Mouse (Mus musculus) CH12.LX (cell line): ENCODE data around the gene Gm49354. TPM values are rescaled to one million over a fixed set of nuclear protein-coding genes. Genes with fewer than 3 reads are reported as not detected.

Source experiments
- DNase-seq: peaks from one replicate; pipeline ENCODE4 v3.0.0-alpha.2; 2013; ENCODE audit errors: extremely low read depth
- H3K27ac ChIP-seq: 2 replicates; pipeline ENCODE4 v1.5.1; 2012; ENCODE audit warnings: low read depth, mild to moderate bottlenecking, control low read depth, moderate library complexity; ENCODE audit not compliant: insufficient read depth
- H3K27me3 ChIP-seq: replicated peaks from 2 replicates; pipeline ENCODE3; 2012; ENCODE audit warnings: inconsistent platforms
- H3K36me3 ChIP-seq, 2 experiments: replicated peaks in 1 of 2; 2 replicates each; pipeline versions ENCODE3 to v1.6.1; 2012; ENCODE audit warnings: inconsistent platforms in 1 of 2, low read length in 1 of 2, mild to moderate bottlenecking in 1 of 2, mixed read lengths in 1 of 2, moderate library complexity in 1 of 2; ENCODE audit not compliant: control insufficient read depth in 1 of 2, insufficient read depth in 1 of 2
- H3K4me1 ChIP-seq, 2 experiments: 2 replicates each; pipeline ENCODE4 v1.6.1; 2012; ENCODE audit warnings: inconsistent platforms in 1 of 2, moderate library complexity in 1 of 2; ENCODE audit not compliant: insufficient read depth in 2 of 2, control insufficient read depth in 1 of 2
- H3K4me2 ChIP-seq: 2 replicates; pipeline ENCODE4 v1.6.1; 2012; ENCODE audit warnings: low read depth, mild to moderate bottlenecking, control low read depth; ENCODE audit not compliant: poor library complexity, insufficient read depth, severe bottlenecking
- H3K4me3 ChIP-seq, 3 experiments: fragments of 150-350 bp in 1 of 3; sonication (generic) in 1 of 3; replicated peaks in 1 of 3; 2 replicates each; pipeline versions ENCODE3 to v1.5.1; 2011 to 2012; ENCODE audit warnings: low read depth in 2 of 3, low read length in 2 of 3, mild to moderate bottlenecking in 2 of 3, moderate library complexity in 2 of 3, control low read depth in 1 of 3, improper control_type of control experiment in 1 of 3, inconsistent platforms in 1 of 3, mixed read lengths in 1 of 3; ENCODE audit not compliant: poor library complexity in 1 of 3
- H3K79me2 ChIP-seq: replicated peaks from 2 replicates; pipeline ENCODE4 v1.6.1; 2012; ENCODE audit warnings: mild to moderate bottlenecking, moderate library complexity; ENCODE audit not compliant: control insufficient read depth, poor library complexity, insufficient read depth, severe bottlenecking; ENCODE audit errors: extremely low read depth
- H3K9ac ChIP-seq: 2 replicates; pipeline ENCODE4 v1.6.1; 2012; ENCODE audit warnings: low read depth, mild to moderate bottlenecking, control low read depth, moderate library complexity; ENCODE audit not compliant: insufficient read depth
- H3K9me3 ChIP-seq: replicated peaks from 2 replicates; pipeline ENCODE3; 2012; ENCODE audit warnings: low read length, inconsistent platforms, mixed read lengths
- CHD1 ChIP-seq: IDR thresholded peaks from 2 replicates; pipeline ENCODE4 v1.6.1; 2012; ENCODE audit warnings: low read depth, low read length, improper control_type of control experiment, inconsistent platforms
- CTCF ChIP-seq, 2 experiments: IDR thresholded peaks in 1 of 2; conservative IDR thresholded peaks in 1 of 2; 2 replicates each; pipeline ENCODE4 v1.5.1; 2011 to 2012; ENCODE audit warnings: low read depth in 2 of 2, low read length in 2 of 2, improper control_type of control experiment in 1 of 2, inconsistent platforms in 1 of 2, mild to moderate bottlenecking in 1 of 2, moderate library complexity in 1 of 2
- ETS1 ChIP-seq: conservative IDR thresholded peaks from 2 replicates; pipeline ENCODE4 v1.6.1; 2012; ENCODE audit warnings: low read depth, mild to moderate bottlenecking, inconsistent platforms, low read length, improper control_type of control experiment, moderate library complexity
- GABPA ChIP-seq: IDR thresholded peaks from 2 replicates; pipeline ENCODE4 v1.6.1; 2012; ENCODE audit warnings: low read depth, low read length, improper control_type of control experiment, inconsistent platforms; ENCODE audit not compliant: insufficient replicate concordance
- HCFC1 ChIP-seq: IDR thresholded peaks from 2 replicates; pipeline ENCODE4 v1.6.1; 2012; ENCODE audit warnings: low read depth, mild to moderate bottlenecking, inconsistent platforms, low read length, improper control_type of control experiment
- IRF4 ChIP-seq: IDR thresholded peaks from 2 replicates; pipeline ENCODE4 v1.6.1; 2014; ENCODE audit warnings: low read depth, mild to moderate bottlenecking, inconsistent platforms, low read length, improper control_type of control experiment
- JUN ChIP-seq: IDR thresholded peaks from 2 replicates; pipeline ENCODE4 v1.6.1; 2011; ENCODE audit warnings: low read depth, mild to moderate bottlenecking, low read length, improper control_type of control experiment, moderate library complexity; ENCODE audit not compliant: insufficient read depth
- JUND ChIP-seq: conservative IDR thresholded peaks from 2 replicates; pipeline ENCODE4 v1.6.1; 2011; ENCODE audit warnings: low read depth, low read length, improper control_type of control experiment
- KAT2A ChIP-seq: IDR thresholded peaks from 2 replicates; pipeline ENCODE4 v1.6.1; 2012; ENCODE audit warnings: low read length, improper control_type of control experiment, inconsistent platforms; ENCODE audit not compliant: insufficient replicate concordance
- MAFK ChIP-seq: IDR thresholded peaks from 2 replicates; pipeline ENCODE4 v1.6.1; 2011; ENCODE audit warnings: low read length, improper control_type of control experiment; ENCODE audit not compliant: insufficient replicate concordance
- MAX ChIP-seq: IDR thresholded peaks from 2 replicates; pipeline ENCODE4 v1.6.1; 2011; ENCODE audit warnings: low read length, improper control_type of control experiment
- MAZ ChIP-seq: IDR thresholded peaks from 2 replicates; pipeline ENCODE4 v1.6.1; 2012; ENCODE audit warnings: low read depth, mild to moderate bottlenecking, inconsistent platforms, low read length, improper control_type of control experiment, moderate library complexity
- MXI1 ChIP-seq: IDR thresholded peaks from 2 replicates; pipeline ENCODE4 v1.6.1; 2011; ENCODE audit warnings: mild to moderate bottlenecking, low read depth, low read length, improper control_type of control experiment
- MYC ChIP-seq: IDR thresholded peaks from 2 replicates; pipeline ENCODE4 v1.6.1; 2011; ENCODE audit warnings: low read depth, mild to moderate bottlenecking, improper control_type of control experiment, low read length
- NRF1 ChIP-seq: IDR thresholded peaks from 2 replicates; pipeline ENCODE4 v1.6.1; 2014; ENCODE audit warnings: low read depth, mild to moderate bottlenecking, inconsistent platforms, low read length, improper control_type of control experiment, moderate library complexity
- PAX5 ChIP-seq: IDR thresholded peaks from 2 replicates; pipeline ENCODE4 v1.6.1; 2012; ENCODE audit warnings: low read length, inconsistent platforms, mixed read lengths
- POLR2A ChIP-seq: IDR thresholded peaks from 2 replicates; pipeline ENCODE4 v1.6.1; 2011; ENCODE audit warnings: low read depth, mild to moderate bottlenecking, improper control_type of control experiment, low read length
- POLR2AphosphoS2 ChIP-seq: IDR thresholded peaks from 2 replicates; pipeline ENCODE4 v1.6.1; 2011; ENCODE audit warnings: low read depth, low read length, improper control_type of control experiment
- RCOR1 ChIP-seq: conservative IDR thresholded peaks from 2 replicates; pipeline ENCODE4 v1.6.1; 2012; ENCODE audit warnings: low read depth, mild to moderate bottlenecking, inconsistent platforms, low read length, improper control_type of control experiment
- SIN3A ChIP-seq: IDR thresholded peaks from 2 replicates; pipeline ENCODE4 v1.6.1; 2012; ENCODE audit warnings: low read length, improper control_type of control experiment, inconsistent platforms
- TBP ChIP-seq: conservative IDR thresholded peaks from 2 replicates; pipeline ENCODE4 v1.6.1; 2011; ENCODE audit warnings: low read depth, low read length, improper control_type of control experiment
- UBTF ChIP-seq: IDR thresholded peaks from 2 replicates; pipeline ENCODE4 v1.6.1; 2012; ENCODE audit warnings: low read depth, mild to moderate bottlenecking, inconsistent platforms, low read length, improper control_type of control experiment, moderate library complexity
- ZC3H11A ChIP-seq: IDR thresholded peaks from 2 replicates; pipeline ENCODE4 v1.6.1; 2012; ENCODE audit warnings: low read depth, mild to moderate bottlenecking, inconsistent platforms, low read length, improper control_type of control experiment
- ZKSCAN1 ChIP-seq: IDR thresholded peaks from 2 replicates; pipeline ENCODE4 v1.6.1; 2012; ENCODE audit warnings: low read depth, inconsistent platforms, low read length, improper control_type of control experiment, borderline replicate concordance
- ZMIZ1 ChIP-seq: IDR thresholded peaks from 2 replicates; pipeline ENCODE4 v1.6.1; 2012; ENCODE audit warnings: low read depth, mild to moderate bottlenecking, inconsistent platforms, low read length, improper control_type of control experiment
- ZNF384 ChIP-seq: IDR thresholded peaks from 2 replicates; pipeline ENCODE4 v1.6.1; 2012; ENCODE audit warnings: low read depth, low read length, improper control_type of control experiment, inconsistent platforms
- dilution Hi-C: fragments of 300-500 bp; cut with MboI; formaldehyde crosslinking; loops from 2 replicates; pipeline ENCODE4 v1.14.3; 2020; ENCODE audit warnings: low sequenced_read_pairs; ENCODE audit not compliant: extremely low pct_unique_long_range_greater_than_20kb, extremely low pct_ligation_motif_present
- in situ Hi-C: fragments of 300-500 bp; cut with MboI; formaldehyde crosslinking; loops from 3 replicates; pipeline ENCODE4 v1.14.3; 2019; ENCODE audit warnings: low sequenced_read_pairs, low pct_ligation_motif_present, low pct_unique_long_range_greater_than_20kb, mixed read lengths
- polyA plus RNA-seq: library from polyadenylated mRNA; unstranded; fragments of >175 nt; gene quantifications from 2 replicates; pipeline ENCODE4 v1.2.1, GENCODE M21; 2012; ENCODE audit warnings: low read depth; ENCODE audit not compliant: insufficient read length
- total RNA-seq, 2 experiments: library from RNA; depleted of rRNA; stranded (reverse); fragments of 300-350 nt in 1 of 2; fragments of >200 nt in 1 of 2; gene quantifications; 2 replicates each; pipeline ENCODE4 v1.2.3; 2012 to 2014

Gm49354 gene
- not detected in 2 replicates for total RNA-seq (2012; rRNA removed)
- not detected in 2 replicates for total RNA-seq (2014; rRNA removed)
- 4.5 TPM in 1 of 2 replicates, not detected in the other for polyA plus RNA-seq

GRCm38 (mm10) chr13:59782145-59782544 lies at the start of gene Gm49354:
Gene Gm49354, minus strand, starts transcription at chr13:59782245.
- TF ChIP-seq JUN: no peak
- no peak for TF ChIP-seq KAT2A
- no peak for TF ChIP-seq TBP
- TF ChIP-seq HCFC1: no peak
- TF ChIP-seq ZC3H11A: no peak
- TF ChIP-seq RCOR1: no peak
- TF ChIP-seq UBTF: no peak
- TF ChIP-seq MXI1: no peak
- TF ChIP-seq ETS1: no peak
- TF ChIP-seq CHD1: no peak
- no peak for TF ChIP-seq MAZ
- TF ChIP-seq MAX: no peak
- TF ChIP-seq GABPA: no peak
- no peak for TF ChIP-seq JUND
- TF ChIP-seq CTCF (conservative IDR thresholded peaks at IDR 0.05 in 1 of 2, IDR thresholded peaks at IDR 0.05 in 1 of 2; ENCODE audit: low read depth in 2 of 2, low read length in 2 of 2): no peak
- no peak for TF ChIP-seq SIN3A
- no peak for TF ChIP-seq ZKSCAN1
- Histone ChIP-seq H3K27ac (no peak within 1 kb of the TSS), H3K4me3 (no peak within 1 kb of the TSS), H3K9me3 (no peaks in the 10 kb centered on the region), H3K36me3 (peaks cover 87 to 93% of the 10 kb centered on the region in 2 experiments), H3K4me1 (no peaks in the 10 kb centered on the region), H3K4me2 (no peak within 1 kb of the TSS), H3K79me2 (no peaks in the 10 kb centered on the region), H3K27me3 (no peaks in the 10 kb centered on the region), H3K9ac (no peak within 1 kb of the TSS)
- DNase-seq: no peak
- dilution Hi-C loops (no loop called here), in situ Hi-C loops (no loop called here)

GRCm38 (mm10) chr13:59825966-59826365 lies 43.9 kb upstream of the Gm49354 start:
- dilution Hi-C loops: no loop called here
- H3K27me3 ChIP-seq: peaks cover 2% of the 10 kb centered on the region
- H3K4me2 ChIP-seq: no peak overlapping the region
- no peak for DNase-seq
- in situ Hi-C loops: loop anchor here (25.0 kb wide), 1 partner anchor 1189 kb away; no protein-coding TSS in a partner anchor
- peaks cover 10% of the 10 kb centered on the region; the same call in 1 of the 2 replicates for H3K79me2 ChIP-seq
- no peak overlapping the region for H3K27ac ChIP-seq
- H3K4me3 ChIP-seq: no peak overlapping the region
- H3K9ac ChIP-seq: no peak overlapping the region
- no peaks in the 10 kb centered on the region for H3K9me3 ChIP-seq
- peaks cover 7 to 14% of the 10 kb centered on the region in 2 experiments; a peak in 2 of 4 replicates for H3K4me1 ChIP-seq
- TF ChIP-seq UBTF (no peak), GABPA (no peak), PAX5 (no peak), POLR2A (no peak), MAFK (no peak), POLR2AphosphoS2 (no peak), CTCF (conservative IDR thresholded peaks at IDR 0.05 in 1 of 2, IDR thresholded peaks at IDR 0.05 in 1 of 2; ENCODE audit: low read depth in 2 of 2, low read length in 2 of 2) (no peak), ZKSCAN1 (no peak), ETS1 (no peak), NRF1 (no peak), HCFC1 (no peak), MYC (no peak), ZNF384 (no peak), IRF4 (no peak), JUND (no peak), MXI1 (no peak), ZMIZ1 (no peak)
- peaks cover 0 to 3% of the 10 kb centered on the region in 2 experiments for H3K36me3 ChIP-seq
